Mouse (Mus musculus) adrenal gland, adult 2 months (tissue): ENCODE results near the gene Stk39. TPM values are rescaled to one million over a fixed set of nuclear protein-coding genes. Genes with fewer than 3 reads are reported as not detected.
"Not testable (repeated sequence)": the region's sequence is repeated elsewhere in the genome, so short reads cannot be mapped to it uniquely, and the experiment has no call there.

Source experiments
- DNase-seq: peaks from one replicate; pipeline ENCODE4 v3.0.0; 2021
- polyA plus RNA-seq: library from polyadenylated mRNA; depleted of rRNA; stranded (reverse); fragments of >200 nt; gene quantifications from 2 replicates; pipeline ENCODE4 v1.2.3, GENCODE M21; 2012
- total RNA-seq, 2 experiments: library from RNA; stranded (reverse); gene quantifications; 2 replicates each; pipeline ENCODE4 v1.2.3; 2021

Stk39 gene
- total and polyA plus RNA-seq, 3 experiments = 18.3 to 96.2 (median 70.2) TPM

- no peak for DNase-seq
Measured at GRCm38 (mm10) chr2:68288106-68288505, 184.0 kb downstream of the Stk39 start.

GRCm38 (mm10) chr2:68284391-68284790 is 187.7 kb downstream of the Stk39 start:
- peak; percentile 38 for DNase-seq

- no peak for DNase-seq
Measured at GRCm38 (mm10) chr2:68283021-68283548, 189.0 kb downstream of the Stk39 start.

- DNase-seq = no peak
Measured at GRCm38 (mm10) chr2:68281575-68281974, 190.5 kb downstream of the Stk39 start.

- DNase-seq = no peak
Measured at GRCm38 (mm10) chr2:68271301-68271700, 200.8 kb downstream of the Stk39 start.

- no peak for DNase-seq
Measured at GRCm38 (mm10) chr2:68270836-68271235, 201.2 kb downstream of the Stk39 start.

- DNase-seq = no peak
Measured at GRCm38 (mm10) chr2:68269646-68270045, 202.4 kb downstream of the Stk39 start.

GRCm38 (mm10) chr2:68264826-68265225 is 207.2 kb downstream of the Stk39 start:
- no peak for DNase-seq

GRCm38 (mm10) chr2:68260911-68261310 is 211.2 kb downstream of the Stk39 start:
- no peak for DNase-seq

- DNase-seq = no peak
Measured at GRCm38 (mm10) chr2:68257571-68257970, 214.5 kb downstream of the Stk39 start.

- no peak for DNase-seq
Measured at GRCm38 (mm10) chr2:68256472-68256871, 215.6 kb downstream of the Stk39 start.

- DNase-seq = no peak
Measured at GRCm38 (mm10) chr2:68254756-68255155, 217.3 kb downstream of the Stk39 start.

GRCm38 (mm10) chr2:68253222-68253621 is 218.8 kb downstream of the Stk39 start:
- DNase-seq = no peak

GRCm38 (mm10) chr2:68252048-68252758 is 219.9 kb downstream of the Stk39 start:
- DNase-seq = no peak

- no peak for DNase-seq
Measured at GRCm38 (mm10) chr2:68250897-68251296, 221.2 kb downstream of the Stk39 start.

- DNase-seq = no peak
Measured at GRCm38 (mm10) chr2:68249855-68250424, 222.1 kb downstream of the Stk39 start.

- no peak for DNase-seq
Measured at GRCm38 (mm10) chr2:68246284-68246683, 225.8 kb downstream of the Stk39 start.

- DNase-seq = no peak
Measured at GRCm38 (mm10) chr2:68244556-68244955, 227.5 kb downstream of the Stk39 start.

GRCm38 (mm10) chr2:68243879-68244553 is 228.1 kb downstream of the Stk39 start:
- DNase-seq = no peak

GRCm38 (mm10) chr2:68243273-68243672 is 228.8 kb downstream of the Stk39 start:
- DNase-seq = no peak

GRCm38 (mm10) chr2:68242069-68242468 is 230.0 kb downstream of the Stk39 start:
- no peak for DNase-seq

GRCm38 (mm10) chr2:68241640-68242039 is 230.4 kb downstream of the Stk39 start:
- no peak for DNase-seq

- DNase-seq = not testable (repeated sequence)
Measured at GRCm38 (mm10) chr2:68239415-68239814, 232.7 kb downstream of the Stk39 start.
